Mouse (Mus musculus): ENCODE measurements around the gene Tmem169. TPM values are rescaled to one million over a fixed set of nuclear protein-coding genes. Genes with fewer than 3 reads are reported as not detected.

Gene Tmem169
- polyA plus RNA-seq, 1 experiment = 4.2 TPM

GRCm38 (mm10) chr1:72295746-72296145 is 11.6 kb downstream of the Tmem169 start:
- TF ChIP-seq POLR2A (IDR thresholded peaks at IDR 0.05; ENCODE audit: low read depth, low read length) (no peak), CTCF (conservative IDR thresholded peaks at IDR 0.05; ENCODE audit: insufficient read depth, insufficient read length, low read depth, low read length) (no peak)
- H3K4me3 ChIP-seq (ENCODE audit: insufficient read depth, low read depth, low read length) = no peak overlapping the region
- no peaks in the 10 kb centered on the region for H3K27me3 ChIP-seq (replicated peaks; ENCODE audit: control insufficient read depth, insufficient read depth, low read length)
- DNase-seq = no peak
- 62% methylated on average over 8 of the region's 8 CpGs for WGBS
- H3K36me3 ChIP-seq (ENCODE audit: control insufficient read depth, insufficient read depth, low read length) = no peaks in the 10 kb centered on the region
- peak overlapping the region; percentile 65; the same call in 1 of the 2 replicates for H3K27ac ChIP-seq (ENCODE audit: insufficient read depth, low read depth, low read length)
- H3K4me1 ChIP-seq (ENCODE audit: control insufficient read depth, insufficient read depth, low read length) = peaks cover 22% of the 10 kb centered on the region; the same call in 1 of the 2 replicates

- H3K36me3 ChIP-seq (ENCODE audit: control insufficient read depth, insufficient read depth, low read length) = no peaks in the 10 kb centered on the region
- no peak overlapping the region for H3K27ac ChIP-seq (ENCODE audit: insufficient read depth, low read depth, low read length)
- TF ChIP-seq CTCF (conservative IDR thresholded peaks at IDR 0.05; ENCODE audit: insufficient read depth, insufficient read length, low read depth, low read length) = no peak
- no peak for TF ChIP-seq POLR2A (IDR thresholded peaks at IDR 0.05; ENCODE audit: low read depth, low read length)
- WGBS = 93% methylated on average over 1 of the region's 1 CpGs
- DNase-seq = no peak
- H3K27me3 ChIP-seq (replicated peaks; ENCODE audit: control insufficient read depth, insufficient read depth, low read length) = no peaks in the 10 kb centered on the region
- H3K4me3 ChIP-seq (ENCODE audit: insufficient read depth, low read depth, low read length) = no peak overlapping the region
- H3K4me1 ChIP-seq (ENCODE audit: control insufficient read depth, insufficient read depth, low read length) = peaks cover 6% of the 10 kb centered on the region; the same call in 1 of the 2 replicates
Measured at GRCm38 (mm10) chr1:72301845-72302244, 17.7 kb downstream of the Tmem169 start.

- no peak overlapping the region for H3K4me3 ChIP-seq (ENCODE audit: insufficient read depth, low read depth, low read length)
- no peak for DNase-seq
- WGBS = 61% methylated on average over 3 of the region's 3 CpGs
- H3K4me1 ChIP-seq (ENCODE audit: control insufficient read depth, insufficient read depth, low read length) = peaks cover 4% of the 10 kb centered on the region; the same call in 1 of the 2 replicates
- no peaks in the 10 kb centered on the region for H3K27me3 ChIP-seq (replicated peaks; ENCODE audit: control insufficient read depth, insufficient read depth, low read length)
- H3K36me3 ChIP-seq (ENCODE audit: control insufficient read depth, insufficient read depth, low read length) = no peaks in the 10 kb centered on the region
- no peak overlapping the region for H3K27ac ChIP-seq (ENCODE audit: insufficient read depth, low read depth, low read length)
- TF ChIP-seq CTCF (conservative IDR thresholded peaks at IDR 0.05; ENCODE audit: insufficient read depth, insufficient read length, low read depth, low read length) (no peak), POLR2A (IDR thresholded peaks at IDR 0.05; ENCODE audit: low read depth, low read length) (no peak)
Measured at GRCm38 (mm10) chr1:72306241-72306640, 22.1 kb downstream of the Tmem169 start.

- DNase-seq = peak; percentile 59
- Histone ChIP-seq H3K27me3 (replicated peaks; ENCODE audit: control insufficient read depth, insufficient read depth, low read length) (no peaks in the 10 kb centered on the region), H3K27ac (ENCODE audit: insufficient read depth, low read depth, low read length) (peak overlapping the region; percentile 13; the same call in 1 of the 2 replicates), H3K36me3 (ENCODE audit: control insufficient read depth, insufficient read depth, low read length) (no peaks in the 10 kb centered on the region), H3K4me1 (ENCODE audit: control insufficient read depth, insufficient read depth, low read length) (peaks cover 4% of the 10 kb centered on the region; the same call in 1 of the 2 replicates), H3K4me3 (ENCODE audit: insufficient read depth, low read depth, low read length) (no peak overlapping the region; the same call in 1 of the 2 replicates)
- WGBS = 3% methylated on average over 11 of the region's 11 CpGs
- TF ChIP-seq POLR2A (IDR thresholded peaks at IDR 0.05; ENCODE audit: low read depth, low read length) = no peak
- peak; percentile 42 for TF ChIP-seq CTCF (conservative IDR thresholded peaks at IDR 0.05; ENCODE audit: insufficient read depth, insufficient read length, low read depth, low read length)
Measured at GRCm38 (mm10) chr1:72306679-72307181, 22.6 kb downstream of the Tmem169 start.

DNA sequence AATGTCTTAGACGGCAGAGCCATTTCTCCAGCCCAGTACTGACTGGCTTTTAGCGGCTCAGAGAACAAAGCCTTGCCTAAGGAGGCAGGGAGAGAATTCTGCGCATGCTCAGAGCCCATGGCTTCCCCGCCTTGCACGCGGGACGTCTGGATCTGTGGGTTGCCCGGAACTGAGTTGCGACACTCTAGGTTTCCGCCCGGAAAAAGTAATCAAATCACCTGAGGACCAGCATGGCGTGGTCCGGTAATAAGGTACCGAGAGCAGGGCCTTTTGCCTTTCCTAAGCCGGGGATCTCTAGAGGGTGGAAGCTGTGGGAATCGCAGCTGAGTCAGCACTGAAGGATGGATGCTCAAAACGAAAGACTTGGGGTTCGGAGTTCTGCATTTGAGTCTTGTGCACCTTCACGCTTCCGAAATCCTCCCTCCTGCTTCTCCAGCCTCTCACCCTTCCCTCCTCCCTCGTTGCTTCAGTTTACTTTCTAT is 23.2 kb downstream of the Tmem169 start, which contains the start of gene Xrcc5:
Gene Xrcc5 (plus strand): TSS at position 105 of the 482 bp plus-strand sequence.
- peak within 1 kb of the TSS; percentile 86 for H3K4me3 ChIP-seq (ENCODE audit: insufficient read depth, low read depth, low read length)
- H3K27me3 ChIP-seq (replicated peaks; ENCODE audit: control insufficient read depth, insufficient read depth, low read length) = no peaks in the 10 kb centered on the region
- under 1% methylated on average over 21 of the region's 21 CpGs for WGBS
- no peaks in the 10 kb centered on the region; the same call in 1 of the 2 replicates for H3K36me3 ChIP-seq (ENCODE audit: control insufficient read depth, insufficient read depth, low read length)
- H3K4me1 ChIP-seq (ENCODE audit: control insufficient read depth, insufficient read depth, low read length) = peaks cover 4% of the 10 kb centered on the region; the same call in 1 of the 2 replicates
- TF ChIP-seq CTCF (conservative IDR thresholded peaks at IDR 0.05; ENCODE audit: insufficient read depth, insufficient read length, low read depth, low read length) (no peak), POLR2A (IDR thresholded peaks at IDR 0.05; ENCODE audit: low read depth, low read length) (peak; percentile 21)
- H3K27ac ChIP-seq (ENCODE audit: insufficient read depth, low read depth, low read length) = peak within 1 kb of the TSS; percentile 41; the same call in 1 of the 2 replicates
- peak; percentile 96 for DNase-seq

GRCm38 (mm10) chr1:72308919-72309318 is 24.8 kb downstream of the Tmem169 start:
- Histone ChIP-seq H3K4me1 (ENCODE audit: control insufficient read depth, insufficient read depth, low read length) (peaks cover 4% of the 10 kb centered on the region; the same call in 1 of the 2 replicates), H3K27me3 (replicated peaks; ENCODE audit: control insufficient read depth, insufficient read depth, low read length) (no peaks in the 10 kb centered on the region), H3K27ac (ENCODE audit: insufficient read depth, low read depth, low read length) (no peak overlapping the region), H3K36me3 (ENCODE audit: control insufficient read depth, insufficient read depth, low read length) (no peaks in the 10 kb centered on the region; the same call in 1 of the 2 replicates), H3K4me3 (ENCODE audit: insufficient read depth, low read depth, low read length) (no peak overlapping the region)
- WGBS = 48% methylated on average over 4 of the region's 4 CpGs
- TF ChIP-seq CTCF (conservative IDR thresholded peaks at IDR 0.05; ENCODE audit: insufficient read depth, insufficient read length, low read depth, low read length) = no peak
- TF ChIP-seq POLR2A (IDR thresholded peaks at IDR 0.05; ENCODE audit: low read depth, low read length) = no peak
- DNase-seq = no peak

DNA sequence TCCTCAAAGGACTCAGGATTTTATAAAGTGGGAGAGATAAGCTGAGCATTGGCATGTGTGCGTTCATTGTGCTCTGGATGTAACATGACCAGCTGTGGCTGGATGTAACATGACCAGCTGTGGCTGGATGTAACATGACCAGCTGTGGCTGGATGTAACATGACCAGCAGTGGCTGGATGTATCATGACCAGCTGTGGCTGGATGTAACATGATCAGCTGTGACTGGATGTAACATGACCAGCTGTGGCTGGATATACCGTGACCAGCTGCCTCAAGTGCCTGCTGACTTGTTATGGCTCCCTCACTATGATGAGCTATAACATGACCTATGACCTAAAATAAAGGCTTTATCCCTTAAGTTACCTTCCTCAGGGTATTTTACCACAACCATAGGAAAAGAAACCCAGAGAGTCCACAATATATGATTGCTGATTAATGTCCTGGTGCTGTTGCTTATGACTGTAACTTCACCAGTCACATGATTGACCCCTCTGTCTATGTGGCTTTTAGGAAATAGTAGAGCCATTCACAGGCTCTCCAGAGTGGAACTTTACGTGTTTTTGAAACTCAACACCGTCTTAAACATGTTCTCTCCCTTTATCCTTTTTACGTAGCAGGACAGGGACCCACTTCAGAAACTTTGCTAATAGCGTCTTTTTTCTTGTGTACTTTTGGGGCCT is 25.7 kb downstream of the Tmem169 start:
- no peak overlapping the region for H3K27ac ChIP-seq (ENCODE audit: insufficient read depth, low read depth, low read length)

More for the DNA sequence above, 25.7 kb downstream of the Tmem169 start:
- Histone ChIP-seq H3K27me3 (replicated peaks; ENCODE audit: control insufficient read depth, insufficient read depth, low read length) (no peaks in the 10 kb centered on the region), H3K36me3 (ENCODE audit: control insufficient read depth, insufficient read depth, low read length) (no peaks in the 10 kb centered on the region; the same call in 1 of the 2 replicates), H3K4me1 (ENCODE audit: control insufficient read depth, insufficient read depth, low read length) (peaks cover 4% of the 10 kb centered on the region; the same call in 1 of the 2 replicates), H3K4me3 (ENCODE audit: insufficient read depth, low read depth, low read length) (no peak overlapping the region)
- WGBS = 76% methylated on average over 6 of the region's 6 CpGs
- TF ChIP-seq POLR2A (IDR thresholded peaks at IDR 0.05; ENCODE audit: low read depth, low read length) = no peak
- TF ChIP-seq CTCF (conservative IDR thresholded peaks at IDR 0.05; ENCODE audit: insufficient read depth, insufficient read length, low read depth, low read length) = no peak
- no peak for DNase-seq

All from kidney, adult 2 months (tissue).